Mouse (Mus musculus) induced T-regulatory cell, adult 2 months (primary cell): ENCODE data around the gene Hoxb2.

ENCODE experiments used
- DNase-seq: peaks from one replicate; pipeline ENCODE4 v3.0.0-alpha.2; 2012; ENCODE audit warnings: low read depth

Gene Hoxb2

DNA sequence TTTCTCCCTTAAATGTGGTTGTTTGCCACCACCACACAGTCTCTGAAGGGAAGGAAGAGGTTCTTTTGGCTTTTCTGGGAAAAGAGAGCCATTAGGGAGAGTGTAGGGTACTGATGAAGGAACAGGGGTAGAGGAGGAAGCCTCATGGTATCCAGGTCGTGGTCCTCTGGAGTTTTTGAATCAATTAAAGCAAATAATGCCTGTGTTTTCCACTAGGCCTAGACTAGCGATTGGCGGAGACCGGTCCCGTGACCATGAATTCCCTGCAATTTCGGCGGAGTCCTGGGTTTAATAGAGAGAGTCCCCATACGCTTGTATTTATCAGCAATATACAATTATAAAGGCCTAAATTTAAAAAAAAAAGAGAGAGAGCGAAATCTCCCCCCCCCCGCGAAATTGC, 987 bp downstream of the Hoxb2 start:
- no peak for DNase-seq

DNA sequence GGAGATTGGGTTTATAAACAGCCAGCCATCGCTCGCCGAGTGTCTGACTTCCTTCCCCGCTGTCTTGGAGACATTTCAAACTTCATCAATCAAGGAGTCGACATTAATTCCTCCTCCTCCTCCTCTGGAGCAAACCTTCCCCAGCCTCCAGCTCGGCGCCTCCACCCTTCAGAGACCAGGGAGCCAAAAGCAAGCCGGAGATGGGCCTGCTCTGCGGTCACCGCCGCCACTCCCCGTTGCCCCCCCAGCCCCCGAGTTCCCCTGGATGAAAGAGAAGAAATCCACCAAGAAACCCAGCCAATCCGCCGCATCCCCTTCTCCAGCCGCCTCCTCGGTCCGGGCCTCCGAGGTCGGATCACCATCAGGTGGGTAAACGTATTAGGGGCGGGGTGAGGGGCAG, 1.5 kb downstream of the Hoxb2 start:
- no peak for DNase-seq

DNA sequence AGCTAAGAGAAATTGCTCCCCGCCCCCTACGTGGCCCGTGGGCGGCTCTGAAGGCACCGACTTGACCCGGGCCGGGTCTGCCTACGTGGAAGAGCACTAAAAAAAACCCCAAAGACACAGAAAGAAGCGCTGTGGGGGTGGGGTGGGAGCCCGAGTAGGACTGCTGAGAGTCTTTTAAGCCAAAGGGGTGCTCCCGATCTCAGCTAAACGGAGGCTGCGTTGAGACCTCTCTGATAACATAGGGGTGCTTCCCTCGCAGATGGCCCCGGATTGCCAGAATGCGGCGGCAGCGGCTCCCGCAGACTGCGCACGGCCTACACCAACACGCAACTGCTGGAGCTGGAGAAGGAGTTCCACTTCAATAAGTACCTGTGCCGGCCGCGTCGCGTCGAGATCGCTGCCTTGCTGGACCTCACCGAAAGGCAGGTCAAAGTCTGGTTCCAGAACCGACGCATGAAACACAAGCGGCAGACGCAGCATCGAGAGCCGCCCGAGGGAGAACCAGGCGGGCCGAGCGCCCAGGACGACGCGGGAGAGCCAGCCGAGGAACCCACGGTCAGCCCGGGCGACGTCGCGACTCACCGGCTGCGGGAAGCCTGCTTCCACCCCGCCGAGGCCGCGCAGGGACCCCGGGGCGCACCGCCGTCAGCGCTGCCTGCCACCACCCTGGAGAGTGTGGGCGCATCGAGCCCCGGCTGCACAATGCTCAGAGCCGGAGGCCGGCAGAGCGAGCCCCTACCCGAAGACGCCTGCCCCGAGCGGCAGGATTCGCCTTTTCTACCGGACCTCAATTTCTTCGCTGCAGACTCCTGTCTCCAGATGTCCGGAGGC, 2.6 kb downstream of the Hoxb2 start:
- peak; percentile 32 for DNase-seq

DNA sequence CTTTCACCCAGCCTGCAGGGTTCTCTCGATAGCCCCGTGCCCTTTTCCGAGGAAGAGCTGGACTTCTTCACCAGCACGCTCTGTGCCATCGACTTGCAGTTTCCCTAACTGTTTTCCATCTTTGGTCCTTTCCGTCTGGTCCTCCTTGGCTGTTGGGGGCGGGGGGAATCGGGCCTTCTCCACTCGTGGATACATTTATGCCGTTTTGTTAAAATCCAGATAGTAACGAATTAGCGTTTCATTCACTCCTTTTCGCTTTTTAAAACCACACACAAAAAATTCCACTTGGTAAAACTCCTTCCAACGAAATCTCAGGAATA, 3.2 kb downstream of the Hoxb2 start:
- DNase-seq = no peak

- DNase-seq = no peak
Observed at GRCm38 (mm10) chr11:96353939-96354338, 3.6 kb downstream of the Hoxb2 start.

- DNase-seq = no peak
Observed at GRCm38 (mm10) chr11:96354376-96354775, 4.1 kb downstream of the Hoxb2 start.

DNA sequence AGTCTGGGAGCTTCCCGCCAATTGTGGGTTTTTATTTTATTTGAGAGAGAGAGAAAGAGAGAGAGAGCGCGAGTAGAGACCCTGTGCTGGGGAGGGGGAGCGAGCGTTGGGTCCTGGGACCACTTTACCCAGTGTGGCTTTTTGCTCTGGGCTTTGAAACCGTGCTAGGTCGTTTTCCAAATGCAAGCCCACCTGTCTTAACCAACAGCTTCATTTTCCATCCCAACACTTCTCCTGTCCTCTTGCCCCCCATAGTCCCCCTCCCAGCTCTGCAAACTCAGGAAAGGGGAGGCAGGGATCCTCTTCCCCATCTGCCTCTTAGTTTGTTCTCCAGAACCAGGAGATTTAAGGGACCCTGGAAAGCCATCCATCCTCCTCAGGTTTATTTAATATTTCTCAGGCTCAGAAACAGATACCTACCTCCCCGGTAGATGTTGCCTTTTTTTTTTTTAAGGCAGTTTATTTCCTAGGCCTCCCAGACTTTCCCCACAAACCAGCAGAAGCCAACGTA, 4.5 kb downstream of the Hoxb2 start:
- DNase-seq = no peak

- no peak for DNase-seq
Observed at GRCm38 (mm10) chr11:96363807-96364206, 13.5 kb downstream of the Hoxb2 start.

GRCm38 (mm10) chr11:96365441-96366091, 15.2 kb downstream of the Hoxb2 start, which contains the start of gene Hoxb1:
Hoxb1 (plus strand) TSS chr11:96365752.
- no peak for DNase-seq

GRCm38 (mm10) chr11:96366092-96367041, 16.0 kb downstream of the Hoxb2 start:
- no peak for DNase-seq

DNA sequence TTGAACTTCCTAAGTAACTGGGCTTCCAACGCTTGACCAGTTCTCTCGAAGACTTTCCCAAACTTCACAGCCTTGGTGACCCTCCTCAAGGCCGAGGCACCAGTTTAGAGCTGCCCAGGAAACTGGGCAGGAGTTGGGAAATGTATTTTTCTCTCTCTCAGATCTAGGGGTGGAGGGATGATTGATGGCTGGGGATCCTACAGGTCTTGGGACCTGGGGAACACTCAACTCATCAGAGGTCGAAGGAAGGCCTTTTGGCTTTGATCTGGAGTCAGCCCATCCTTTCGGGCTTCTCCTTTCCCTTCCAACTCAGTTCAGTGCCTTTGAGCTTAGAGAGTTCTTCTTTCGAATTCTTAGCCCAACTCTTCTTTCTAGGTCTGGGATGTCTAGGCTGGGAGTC, 16.8 kb downstream of the Hoxb2 start:
- DNase-seq = no peak

DNA sequence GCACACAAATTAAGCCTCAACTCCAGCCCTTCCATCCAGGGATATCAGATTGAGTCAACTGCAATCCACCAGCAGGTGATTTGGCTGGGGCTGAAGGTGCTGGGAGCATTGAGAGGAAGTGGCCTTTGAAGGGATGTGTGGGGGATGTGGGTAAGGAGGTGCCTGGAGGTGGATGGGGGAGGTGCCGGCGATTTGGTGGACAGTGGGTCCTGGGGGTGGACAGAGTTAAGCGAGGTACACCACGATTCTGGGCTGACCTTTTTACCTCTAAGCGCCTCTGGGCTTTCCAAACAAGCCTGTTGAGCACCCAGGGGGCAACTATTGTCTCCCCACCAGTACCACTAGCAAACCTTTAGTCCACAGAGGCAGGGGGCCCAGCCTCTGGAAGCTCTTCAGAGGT, 18.4 kb downstream of the Hoxb2 start:
- DNase-seq = no peak

- no peak for DNase-seq
Observed at GRCm38 (mm10) chr11:96369140-96369539, 18.8 kb downstream of the Hoxb2 start.

GRCm38 (mm10) chr11:96371726-96372125, 21.4 kb downstream of the Hoxb2 start:
- DNase-seq = no peak

GRCm38 (mm10) chr11:96372519-96372918, 22.2 kb downstream of the Hoxb2 start:
- no peak for DNase-seq

DNA sequence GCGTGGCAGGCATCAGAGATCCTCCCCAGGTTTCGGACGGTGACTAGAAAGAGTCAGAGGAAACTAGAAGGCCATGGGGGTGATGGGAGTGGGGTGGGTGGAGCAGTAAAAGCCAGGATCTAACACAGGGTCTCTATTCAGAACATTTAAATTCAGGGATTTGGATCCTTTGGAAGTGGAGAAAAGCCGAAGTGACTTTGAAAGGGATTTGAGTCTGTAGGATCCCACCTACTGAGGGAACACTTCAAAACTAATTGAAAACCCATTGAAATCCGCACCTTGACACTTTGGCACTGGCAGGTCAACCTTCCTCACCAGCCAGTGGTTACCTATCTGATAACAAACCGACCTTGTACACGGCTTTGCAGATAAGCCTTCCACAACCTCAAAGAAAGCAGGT, 24.5 kb downstream of the Hoxb2 start:
- DNase-seq = no peak

GRCm38 (mm10) chr11:96383381-96383780, 33.1 kb downstream of the Hoxb2 start:
- DNase-seq = no peak

DNA sequence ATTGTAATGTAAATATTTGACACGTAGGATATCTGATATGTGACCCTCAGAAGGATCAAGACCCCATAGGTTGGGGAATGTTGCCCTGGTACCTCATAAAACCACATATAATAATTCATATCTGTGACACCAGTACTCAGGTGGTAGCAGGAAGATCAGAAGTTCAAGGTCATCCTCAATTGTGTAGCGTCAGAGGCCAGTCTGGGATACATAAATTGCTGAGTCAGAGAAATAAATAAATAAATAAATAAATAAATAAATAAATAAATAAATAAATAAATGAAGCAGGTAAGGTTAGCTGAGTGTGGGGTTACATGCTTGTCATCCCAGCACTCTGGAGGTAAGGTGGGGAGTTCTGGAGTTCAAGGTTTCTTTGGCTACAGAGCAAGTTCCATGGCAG, 37.3 kb downstream of the Hoxb2 start:
- DNase-seq = no peak

- DNase-seq = no peak
Observed at GRCm38 (mm10) chr11:96396772-96397626, 46.7 kb downstream of the Hoxb2 start.

- no peak for DNase-seq
Observed at GRCm38 (mm10) chr11:96397806-96398335, 47.5 kb downstream of the Hoxb2 start.

DNA sequence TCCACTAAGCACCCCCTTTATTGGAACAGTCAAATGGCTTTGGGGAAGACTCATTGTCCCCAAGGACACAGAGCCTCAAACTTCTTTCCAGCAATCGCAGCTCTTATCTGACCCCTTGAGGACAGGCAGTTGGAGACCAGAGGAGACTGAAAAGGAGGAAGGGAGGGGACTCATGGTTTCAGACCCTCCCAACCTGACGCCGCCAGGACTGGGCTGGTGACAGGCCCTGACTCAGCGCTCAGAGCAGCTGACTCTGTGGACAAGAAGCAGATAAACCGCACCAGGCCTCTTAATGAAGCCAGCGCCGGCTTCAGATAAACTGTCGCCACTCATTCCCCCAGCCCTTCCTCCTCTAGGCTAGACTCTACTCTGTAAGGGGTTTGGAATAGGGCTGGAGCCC, 49.6 kb downstream of the Hoxb2 start:
- no peak for DNase-seq
